Mouse (Mus musculus) ES-Bruce4 (cell line): ENCODE results near the gene 1700029J07Rik.

Experiments used
- CTCF ChIP-seq: IDR thresholded peaks from one replicate; pipeline ENCODE4 v1.8.1; 2011; ENCODE audit warnings: low read depth, low read length
- POLR2A ChIP-seq: IDR thresholded peaks from one replicate; pipeline ENCODE4 v1.8.1; 2011; ENCODE audit warnings: low read length; ENCODE audit not compliant: insufficient read depth

DNA sequence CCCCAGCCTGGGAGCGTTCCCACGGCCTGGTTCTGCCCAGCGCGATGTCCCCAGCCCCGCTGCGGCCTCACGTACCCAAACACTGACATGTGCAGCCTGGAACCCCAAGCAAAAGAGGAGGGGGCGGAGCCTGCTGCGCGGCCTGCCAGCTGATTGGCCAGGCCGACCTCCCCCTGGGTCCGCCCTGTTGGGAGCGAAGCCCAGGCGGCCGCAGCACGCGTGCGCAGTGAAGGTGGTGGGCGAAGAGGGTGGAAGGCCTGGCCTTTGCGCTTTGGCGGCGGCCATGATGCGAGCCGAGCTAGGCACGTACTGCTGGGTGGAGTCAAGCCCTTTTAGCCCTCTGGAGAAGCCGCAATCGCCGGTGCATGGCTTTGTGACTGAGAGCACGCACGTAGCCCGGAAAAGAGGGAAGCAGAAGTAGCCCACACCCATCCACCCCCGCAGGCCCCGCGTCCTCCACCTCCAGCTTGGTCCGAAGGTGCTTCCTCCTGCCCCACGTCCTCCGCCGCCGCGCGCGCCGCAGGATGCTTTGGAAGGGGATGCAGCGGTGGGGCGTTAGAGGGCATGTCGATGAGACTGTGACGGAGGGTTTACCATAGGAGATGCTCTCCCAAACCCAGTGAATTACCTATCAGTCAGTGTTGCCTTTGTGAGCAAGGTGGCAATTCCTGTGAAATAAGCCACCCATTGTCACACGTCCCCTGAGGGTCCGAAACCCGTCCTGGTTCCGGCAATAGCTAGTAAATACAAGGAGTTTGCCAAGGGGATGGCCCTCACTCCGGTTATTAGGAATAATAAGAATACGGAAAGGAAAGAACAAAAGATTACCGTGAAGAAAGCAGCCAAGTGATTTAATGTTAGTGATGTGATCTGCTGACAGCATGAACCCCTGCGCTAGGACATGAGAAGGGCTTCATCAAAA, 25.0 kb upstream of the 1700029J07Rik start:
- peak; percentile 16 for TF ChIP-seq POLR2A
- TF ChIP-seq CTCF: no peak
